Mouse (Mus musculus) fibroblast of lung, adult 2 months (primary cell): ENCODE data around the gene Fthl17e.
"Not testable (repeated sequence)": the region's sequence is repeated elsewhere in the genome, so short reads cannot be mapped to it uniquely, and the experiment has no call there.

Experiments
- DNase-seq: peaks from one replicate; pipeline ENCODE4 v3.0.0-alpha.2; 2011; ENCODE audit warnings: low read depth

Fthl17e gene

GRCm38 (mm10) chrX:9033193-9033592, at the start of gene Fthl17e:
Fthl17e (plus strand) TSS chrX:9033493.
- DNase-seq, result not testable (repeated sequence)

- DNase-seq, result not testable (repeated sequence)
Measured at GRCm38 (mm10) chrX:8986655-8987054, 46.6 kb upstream of the Fthl17e start, which contains the start of gene Fthl17d. Fthl17d (minus strand) TSS chrX:8986755.

GRCm38 (mm10) chrX:9016079-9016478, 17.2 kb upstream of the Fthl17e start:
- no peak for DNase-seq

- no peak for DNase-seq
Measured at GRCm38 (mm10) chrX:9019481-9019880, 13.8 kb upstream of the Fthl17e start.

- not testable (repeated sequence) for DNase-seq
Measured at GRCm38 (mm10) chrX:9041611-9042010, 8.3 kb downstream of the Fthl17e start.

GRCm38 (mm10) chrX:9060952-9061351, 27.7 kb downstream of the Fthl17e start:
- DNase-seq, result not testable (repeated sequence)

GRCm38 (mm10) chrX:9062101-9062500, 28.8 kb downstream of the Fthl17e start:
- no peak for DNase-seq

DNA sequence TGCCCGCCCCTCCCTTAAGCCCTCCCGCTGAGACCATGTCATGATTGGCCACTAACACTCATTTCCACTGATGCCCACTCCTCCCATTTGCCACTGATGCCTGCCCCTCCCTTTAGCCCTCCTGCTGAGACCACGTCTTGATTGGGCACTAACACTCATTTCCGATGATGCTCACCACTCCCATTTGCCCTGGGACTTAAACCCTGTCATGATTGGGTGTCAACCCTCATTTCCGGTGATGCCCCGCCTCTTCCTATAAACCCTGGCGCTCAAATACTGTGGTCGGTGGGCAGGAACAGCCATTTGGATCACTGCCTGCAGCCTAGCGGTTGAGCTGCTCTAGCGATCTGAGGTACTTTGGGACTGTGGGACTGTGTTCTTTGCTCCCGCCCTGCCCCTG, 29.4 kb downstream of the Fthl17e start, which contains the start of gene Fthl17f:
Gene Fthl17f (plus strand): TSS at position 301 of the 400 bp plus-strand sequence.
- DNase-seq, result not testable (repeated sequence)

DNA sequence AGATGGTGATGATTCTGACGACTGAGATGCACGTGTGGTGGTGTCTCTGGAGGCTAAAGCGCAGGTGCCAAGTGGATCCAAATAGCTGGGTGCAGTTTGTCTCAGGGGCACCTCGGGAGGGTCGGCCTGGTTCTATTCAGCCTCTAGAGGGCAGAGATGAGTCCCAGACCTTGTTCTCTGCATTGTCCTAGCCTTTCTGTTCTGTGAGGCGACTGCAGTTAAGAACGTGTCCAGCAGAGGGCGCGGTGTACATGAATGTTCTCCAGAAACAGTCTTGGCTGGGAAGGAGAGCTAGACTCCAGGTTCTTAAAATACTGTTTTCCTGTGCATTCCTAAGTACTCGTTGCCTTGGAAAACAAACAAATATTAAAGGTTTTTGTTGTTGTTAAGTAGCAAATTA, 44.4 kb downstream of the Fthl17e start:
- DNase-seq, result not testable (repeated sequence)
